Mouse (Mus musculus): ENCODE results near the gene Hist1h2bf.
"Not testable (repeated sequence)": the region's sequence is repeated elsewhere in the genome, so short reads cannot be mapped to it uniquely, and the experiment has no call there.

Gene Hist1h2bf

DNA sequence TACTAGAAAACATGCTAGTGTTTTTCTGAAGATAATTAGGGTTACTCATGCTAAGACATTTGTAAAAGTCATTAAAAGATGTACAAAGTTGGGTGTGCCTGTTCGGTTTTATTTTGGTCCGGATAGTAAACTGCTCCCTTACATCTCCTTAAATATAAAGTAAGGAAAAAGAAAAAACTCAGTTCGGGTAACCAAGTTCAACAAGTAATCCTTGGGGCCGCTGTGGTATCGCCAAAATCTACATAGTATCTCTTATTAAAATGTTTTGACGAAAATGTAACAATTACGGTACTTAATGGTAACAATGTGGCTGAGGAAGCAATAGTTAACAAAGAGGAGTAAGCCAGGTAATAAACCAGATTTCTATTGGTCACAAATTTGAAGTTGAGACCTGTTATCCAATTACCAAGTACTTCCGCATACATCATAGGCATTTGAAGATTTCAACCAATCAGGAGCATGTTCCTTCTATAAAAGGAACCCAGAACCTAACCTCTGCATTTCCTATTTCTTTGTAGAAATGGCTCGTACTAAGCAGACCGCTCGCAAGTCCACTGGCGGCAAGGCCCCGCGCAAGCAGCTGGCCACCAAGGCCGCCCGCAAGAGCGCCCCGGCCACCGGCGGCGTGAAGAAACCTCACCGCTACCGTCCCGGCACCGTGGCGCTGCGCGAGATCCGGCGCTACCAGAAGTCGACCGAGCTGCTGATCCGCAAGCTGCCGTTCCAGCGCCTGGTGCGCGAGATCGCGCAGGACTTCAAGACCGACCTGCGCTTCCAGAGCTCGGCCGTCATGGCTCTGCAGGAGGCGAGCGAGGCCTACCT is 29.8 kb downstream of the Hist1h2bf start, which contains the start of gene Hist1h3f:
TSS of gene Hist1h3f (plus strand) at position 88 of the 822 bp plus-strand sequence.
- DNase-seq (ENCODE audit: low spot score in 2 of 2) = peak in 1 of 2 experiments; percentile 63

DNA sequence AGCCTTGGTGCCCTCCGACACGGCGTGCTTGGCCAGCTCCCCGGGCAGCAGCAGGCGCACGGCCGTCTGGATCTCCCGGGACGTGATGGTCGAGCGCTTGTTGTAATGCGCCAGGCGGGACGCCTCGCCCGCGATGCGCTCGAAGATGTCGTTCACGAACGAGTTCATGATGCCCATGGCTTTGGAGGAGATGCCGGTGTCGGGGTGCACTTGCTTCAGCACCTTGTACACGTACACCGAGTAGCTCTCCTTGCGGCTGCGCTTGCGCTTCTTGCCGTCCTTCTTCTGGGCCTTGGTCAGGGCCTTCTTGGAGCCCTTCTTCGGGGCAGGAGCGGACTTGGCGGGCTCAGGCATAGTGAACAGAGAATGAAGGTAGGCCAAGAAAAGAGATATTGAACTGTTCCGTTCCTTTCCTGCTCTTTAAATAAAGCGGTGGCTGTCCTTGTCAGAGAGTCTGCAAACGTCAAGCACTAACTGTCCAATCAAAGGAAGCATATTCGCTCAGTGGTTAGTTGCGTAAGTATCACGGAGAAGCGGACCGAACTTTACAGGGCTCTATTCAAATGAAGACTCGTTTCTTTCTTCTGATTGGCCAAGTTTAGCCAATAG is 30.9 kb downstream of the Hist1h2bf start, which contains the start of gene Hist1h2bh:
TSS of gene Hist1h2bh (minus strand) at position 394 of the 609 bp plus-strand sequence.
- DNase-seq (ENCODE audit: low spot score in 2 of 2) = peak in 1 of 2 experiments; percentile 47

DNA sequence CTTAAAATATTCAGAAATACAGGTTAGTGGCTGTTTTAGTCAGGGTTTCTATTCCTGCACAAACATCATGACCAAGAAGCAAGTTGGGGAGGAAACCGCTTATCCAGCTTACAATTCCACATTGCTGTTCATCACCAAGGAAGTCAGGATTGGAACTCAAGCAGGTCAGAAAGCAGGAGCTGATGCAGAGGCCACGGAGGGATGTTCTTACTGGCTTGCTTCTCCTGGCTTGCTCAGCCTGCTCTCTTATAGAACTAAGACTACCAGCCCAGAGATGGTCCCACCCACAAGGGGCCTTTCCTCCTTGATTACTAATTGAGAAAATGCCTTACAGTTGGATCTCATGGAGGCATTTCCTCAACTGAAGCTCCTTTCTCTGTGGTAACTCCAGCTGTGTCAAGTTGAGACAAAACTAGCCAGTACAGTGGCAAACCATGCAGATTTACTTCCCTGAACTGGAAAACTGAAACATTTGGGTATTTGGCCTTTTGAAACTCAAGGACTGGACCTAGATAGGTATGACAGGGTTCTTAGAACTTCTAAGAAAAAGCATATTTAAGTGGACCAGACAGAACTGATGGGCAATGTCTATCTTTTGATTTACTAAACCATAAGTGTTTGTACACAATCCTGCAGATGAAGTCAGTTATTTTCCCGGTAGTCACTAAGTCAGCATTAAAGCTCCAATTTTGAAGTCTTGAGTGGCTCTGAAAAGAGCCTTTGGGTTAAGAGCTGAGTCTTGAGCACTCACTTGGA is 31.6 kb downstream of the Hist1h2bf start:
- DNase-seq (ENCODE audit: low spot score in 2 of 2) = not testable (repeated sequence)

DNA sequence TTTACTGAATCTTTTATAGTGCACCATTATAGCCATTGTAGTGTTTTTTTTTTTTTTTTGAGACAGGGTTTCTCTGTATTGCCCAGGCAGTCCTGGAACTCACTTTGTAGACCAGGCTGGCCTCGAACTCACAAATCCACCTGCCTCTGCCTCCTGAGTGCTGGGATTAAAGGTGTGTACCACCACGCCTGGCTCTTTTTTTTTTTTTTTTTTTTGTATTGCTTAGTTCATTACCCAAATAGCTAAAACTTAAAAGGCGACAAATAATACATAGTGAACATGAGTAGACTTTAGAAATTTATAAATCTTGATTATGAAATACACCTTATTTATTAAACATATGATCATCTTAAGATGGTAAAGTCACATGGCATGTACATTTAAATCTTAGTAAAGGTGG is 32.5 kb downstream of the Hist1h2bf start:
- no peak for DNase-seq (ENCODE audit: low spot score in 2 of 2)

DNA sequence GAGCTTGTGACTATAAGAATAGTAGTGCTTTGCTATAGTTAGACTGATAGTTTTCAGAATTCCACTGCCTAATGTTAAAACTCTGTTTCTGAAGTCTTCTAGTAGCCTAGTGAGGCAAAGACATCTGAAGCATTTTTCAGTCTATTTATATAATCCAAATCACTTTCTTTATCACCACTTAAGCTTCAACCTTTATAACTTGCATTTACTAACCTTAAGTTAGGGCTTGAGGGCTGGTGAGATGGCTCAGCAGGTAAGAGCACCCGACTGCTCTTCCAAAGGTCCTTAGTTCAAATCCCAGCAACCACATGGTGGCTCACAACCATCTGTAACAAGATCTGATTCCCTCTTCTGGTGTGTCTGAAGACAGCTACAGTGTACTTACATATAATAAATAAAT is 34.2 kb downstream of the Hist1h2bf start:
- DNase-seq (ENCODE audit: low spot score in 2 of 2) = not testable (repeated sequence)

DNA sequence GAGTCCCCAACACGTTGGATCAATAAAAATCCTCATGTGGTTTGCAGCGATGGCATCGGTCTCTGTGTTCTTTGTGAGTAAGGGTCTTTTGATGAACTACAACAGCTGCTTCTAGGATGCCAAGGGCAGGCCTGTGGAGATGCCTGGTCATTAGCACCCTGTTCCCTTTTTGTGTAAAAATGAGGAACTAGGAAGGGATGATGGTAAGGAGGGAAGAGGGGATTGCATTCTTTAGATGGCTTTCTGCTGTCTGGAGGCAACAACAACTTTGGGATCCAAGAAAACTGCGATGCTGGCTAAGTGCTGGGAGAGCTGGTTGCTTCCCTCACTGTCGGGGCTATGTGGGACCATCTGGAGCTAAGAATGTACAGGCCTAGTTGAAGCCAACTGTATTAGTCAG is 35.7 kb downstream of the Hist1h2bf start:
- no peak for DNase-seq (ENCODE audit: low spot score in 2 of 2)

DNA sequence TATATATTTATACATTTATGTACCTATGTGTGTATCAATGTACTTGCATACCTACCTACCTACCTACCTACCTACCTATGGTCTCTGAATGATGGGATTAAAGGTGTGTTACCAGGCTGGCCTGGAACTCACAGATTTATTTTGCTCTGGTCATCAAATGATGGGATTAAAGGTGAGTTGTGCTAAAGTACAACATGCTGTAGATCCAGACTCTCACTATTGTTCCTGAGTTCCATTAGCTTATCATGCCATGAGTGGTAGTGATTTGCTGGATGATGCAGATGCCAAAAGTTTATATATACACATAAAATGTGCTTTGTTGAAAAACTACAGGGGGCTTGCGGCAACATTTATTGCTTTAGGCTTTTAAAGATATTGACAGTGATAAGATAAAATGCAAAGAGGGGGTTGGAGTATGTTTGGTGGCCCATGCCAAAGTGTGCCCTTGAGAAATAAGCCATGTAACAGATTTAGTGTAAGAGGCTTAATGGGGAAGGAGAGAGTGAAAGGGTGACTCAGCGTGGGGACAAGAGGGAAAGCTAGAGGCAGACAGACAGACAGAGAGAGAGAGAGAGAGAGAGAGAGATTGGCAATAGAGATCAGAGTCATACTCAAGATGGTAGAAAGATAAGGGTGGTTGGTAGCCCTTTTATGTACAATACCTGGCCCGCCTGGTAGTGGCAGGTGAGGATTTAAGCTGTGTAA is 36.8 kb downstream of the Hist1h2bf start:
- no peak for DNase-seq (ENCODE audit: low spot score in 2 of 2)

DNA sequence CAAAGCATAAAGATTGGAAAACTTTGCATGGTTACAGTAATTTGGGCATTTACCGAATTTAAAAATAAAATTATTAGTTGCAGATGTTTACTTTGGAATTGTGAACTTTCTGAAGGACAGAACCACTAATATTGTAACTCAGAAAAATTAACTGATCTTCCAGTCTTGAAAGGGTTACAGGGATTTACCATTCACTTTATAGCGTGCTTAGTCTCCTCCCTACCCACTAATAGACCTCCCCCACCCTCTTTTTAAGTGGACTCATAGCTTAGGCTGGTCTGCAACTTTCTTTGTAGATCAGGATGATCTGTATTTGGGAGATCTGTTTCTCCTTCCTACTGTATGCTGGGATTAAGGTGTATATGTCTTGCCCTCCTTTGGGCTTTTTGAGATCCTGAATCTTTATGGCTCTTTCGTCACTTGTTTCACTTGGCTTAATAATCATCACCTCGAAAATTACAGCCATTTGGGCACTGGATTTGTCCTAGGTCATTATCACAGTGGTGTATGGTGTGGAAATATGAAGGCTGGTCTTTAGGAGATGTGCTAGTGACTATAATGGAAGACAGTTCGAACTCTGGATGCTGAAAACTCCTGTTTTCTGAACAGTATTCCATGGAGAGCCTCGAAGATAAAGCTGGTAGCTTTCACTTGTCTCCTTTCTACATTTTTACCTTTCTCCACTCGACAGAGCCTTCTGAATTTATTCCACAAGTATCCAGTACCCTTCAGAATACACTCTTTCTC is 37.7 kb downstream of the Hist1h2bf start:
- DNase-seq (ENCODE audit: low spot score in 2 of 2) = no peak

DNA sequence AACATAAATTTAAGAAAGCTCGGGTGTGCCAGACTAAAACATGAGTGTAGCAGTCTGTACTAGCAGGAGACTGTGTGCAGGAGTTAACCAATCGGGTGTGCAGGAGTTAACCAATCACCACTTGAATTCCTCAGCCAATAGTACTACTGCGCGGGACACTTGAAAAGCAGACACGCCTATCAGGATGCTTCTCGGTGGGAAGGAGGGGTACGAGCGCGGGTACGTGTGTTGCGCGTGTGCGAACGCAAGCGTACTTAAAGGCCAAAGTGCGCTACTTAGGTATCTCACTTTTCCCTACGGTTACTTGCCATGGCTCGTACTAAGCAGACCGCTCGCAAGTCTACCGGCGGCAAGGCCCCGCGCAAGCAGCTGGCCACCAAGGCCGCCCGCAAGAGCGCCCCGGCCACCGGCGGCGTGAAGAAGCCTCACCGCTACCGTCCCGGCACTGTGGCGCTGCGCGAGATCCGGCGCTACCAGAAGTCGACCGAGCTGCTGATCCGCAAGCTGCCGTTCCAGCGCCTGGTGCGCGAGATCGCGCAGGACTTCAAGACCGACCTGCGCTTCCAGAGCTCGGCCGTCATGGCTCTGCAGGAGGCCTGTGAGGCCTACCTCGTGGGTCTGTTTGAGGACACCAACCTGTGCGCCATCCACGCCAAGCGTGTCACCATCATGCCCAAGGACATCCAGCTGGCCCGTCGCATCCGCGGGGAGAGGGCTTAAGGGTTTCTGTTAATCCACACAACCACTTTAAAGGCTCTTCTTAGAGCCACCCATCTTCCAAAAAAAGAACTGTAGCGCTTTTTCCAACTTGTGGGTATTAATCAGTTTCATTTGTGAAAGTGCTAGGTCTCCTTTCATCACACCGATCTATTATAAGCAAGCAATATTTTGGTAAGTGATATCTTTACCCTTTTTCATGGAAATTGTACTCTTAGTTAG is 38.6 kb downstream of the Hist1h2bf start, which contains the start of gene Hist1h3g:
TSS of gene Hist1h3g (plus strand) at position 286 of the 939 bp plus-strand sequence.
- peak; percentile 75 to 78 for DNase-seq (ENCODE audit: low spot score in 2 of 2)

DNA sequence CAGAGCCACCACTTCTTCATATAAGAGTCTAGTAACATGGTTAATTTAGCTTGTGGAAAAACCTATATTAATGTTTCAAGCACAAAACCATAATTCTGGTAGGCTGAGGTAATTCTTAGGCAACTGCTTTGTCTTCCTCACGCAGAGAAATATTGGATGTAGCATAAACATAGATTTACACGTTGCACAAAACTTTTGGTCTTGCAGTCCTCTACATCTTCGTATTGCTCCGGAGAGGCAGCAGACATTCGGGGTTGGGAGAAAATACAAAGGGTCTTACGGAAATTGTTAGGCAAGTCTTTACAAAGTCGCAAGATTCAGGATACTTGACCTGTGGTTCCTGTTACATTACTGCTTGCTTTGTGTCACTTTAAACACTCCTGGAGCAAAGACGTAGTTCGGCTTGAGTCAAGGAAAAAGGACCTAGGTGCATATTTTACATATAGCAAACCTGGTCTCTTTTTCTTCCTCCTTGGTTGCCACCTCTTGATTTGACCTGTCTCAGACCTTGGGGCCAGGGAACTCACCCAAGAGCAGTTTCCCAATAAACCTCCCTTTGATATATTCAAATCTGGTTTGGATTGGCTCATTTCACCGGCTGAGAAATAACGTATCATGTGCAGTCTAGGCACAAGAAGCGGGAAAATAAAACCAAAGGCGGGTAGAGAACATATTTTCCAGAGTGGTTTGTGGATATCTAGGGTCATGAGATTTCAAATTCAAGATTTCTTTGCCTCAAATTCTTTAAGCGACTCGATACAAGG is 39.4 kb downstream of the Hist1h2bf start:
- no peak for DNase-seq (ENCODE audit: low spot score in 2 of 2)

DNA sequence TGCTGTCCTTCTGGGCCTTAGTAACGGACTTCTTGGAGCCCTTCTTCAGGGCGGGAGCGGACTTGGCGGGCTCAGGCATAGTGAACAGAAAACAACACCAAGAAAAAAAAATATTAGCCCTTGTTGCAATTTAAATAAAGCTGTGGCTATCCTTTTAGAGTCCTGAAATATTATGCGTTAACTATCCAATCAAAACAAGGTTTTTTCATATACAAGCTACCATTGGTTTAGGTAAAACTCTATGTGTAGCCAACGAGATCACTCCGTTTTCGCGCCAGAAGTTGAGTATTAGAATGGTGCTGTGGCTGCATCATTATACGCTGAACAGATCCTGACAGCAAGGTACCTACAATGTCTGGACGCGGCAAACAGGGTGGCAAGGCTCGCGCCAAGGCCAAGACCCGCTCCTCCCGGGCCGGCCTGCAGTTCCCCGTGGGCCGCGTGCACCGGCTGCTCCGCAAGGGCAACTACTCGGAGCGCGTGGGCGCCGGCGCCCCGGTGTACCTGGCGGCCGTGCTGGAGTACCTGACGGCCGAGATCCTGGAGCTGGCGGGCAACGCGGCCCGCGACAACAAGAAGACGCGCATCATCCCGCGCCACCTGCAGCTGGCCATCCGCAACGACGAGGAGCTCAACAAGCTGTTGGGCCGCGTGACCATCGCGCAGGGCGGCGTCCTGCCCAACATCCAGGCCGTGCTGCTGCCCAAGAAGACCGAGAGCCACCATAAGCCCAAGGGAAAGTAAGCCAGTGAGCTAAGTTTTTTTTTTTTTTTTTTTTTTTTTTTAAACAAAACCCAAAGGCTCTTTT is 40.2 kb downstream of the Hist1h2bf start, which contains the start of gene Hist1h2af:
TSS of gene Hist1h2af (plus strand) at position 347 of the 808 bp plus-strand sequence.
- DNase-seq (ENCODE audit: low spot score in 2 of 2) = peak in 1 of 2 experiments; percentile 52

DNA sequence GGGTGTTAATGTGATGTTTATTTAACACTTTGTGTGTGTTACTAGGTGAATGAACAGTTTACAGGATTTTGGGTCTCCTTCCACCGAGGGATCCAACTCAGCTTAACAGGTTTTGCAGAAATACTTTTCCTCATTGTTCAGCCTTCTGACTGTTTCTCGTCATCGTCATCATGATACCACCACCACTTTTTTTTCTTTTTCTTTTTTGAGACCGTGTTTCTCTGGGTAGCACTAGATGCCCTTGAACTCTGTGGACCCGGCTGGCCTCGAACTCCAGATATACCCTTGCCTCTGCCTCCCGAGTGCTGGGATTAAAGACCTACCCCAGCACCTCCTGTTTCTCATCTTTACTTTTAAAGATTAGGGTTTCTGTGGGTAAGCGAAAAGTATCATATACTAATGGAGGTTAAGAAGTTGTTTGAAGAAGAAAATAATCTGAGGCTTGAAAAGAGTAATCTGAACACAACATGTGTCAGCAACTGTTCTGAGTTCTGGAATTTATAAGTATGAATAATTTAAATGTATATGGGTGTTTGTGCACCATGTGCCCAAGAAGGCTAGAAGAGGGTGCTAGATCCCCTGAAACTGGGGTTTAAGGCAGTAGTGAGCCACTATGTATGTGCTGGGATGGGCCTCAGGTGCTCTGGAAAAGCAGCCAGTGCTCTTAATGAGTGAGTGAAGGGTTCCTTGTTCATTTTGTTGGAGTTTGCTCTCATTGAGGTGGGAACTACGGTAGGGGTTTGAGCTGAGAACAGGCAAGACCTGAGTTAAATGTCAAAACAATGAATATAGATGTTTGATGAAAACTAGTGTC is 41.5 kb downstream of the Hist1h2bf start:
- no peak for DNase-seq (ENCODE audit: low spot score in 2 of 2)

DNA sequence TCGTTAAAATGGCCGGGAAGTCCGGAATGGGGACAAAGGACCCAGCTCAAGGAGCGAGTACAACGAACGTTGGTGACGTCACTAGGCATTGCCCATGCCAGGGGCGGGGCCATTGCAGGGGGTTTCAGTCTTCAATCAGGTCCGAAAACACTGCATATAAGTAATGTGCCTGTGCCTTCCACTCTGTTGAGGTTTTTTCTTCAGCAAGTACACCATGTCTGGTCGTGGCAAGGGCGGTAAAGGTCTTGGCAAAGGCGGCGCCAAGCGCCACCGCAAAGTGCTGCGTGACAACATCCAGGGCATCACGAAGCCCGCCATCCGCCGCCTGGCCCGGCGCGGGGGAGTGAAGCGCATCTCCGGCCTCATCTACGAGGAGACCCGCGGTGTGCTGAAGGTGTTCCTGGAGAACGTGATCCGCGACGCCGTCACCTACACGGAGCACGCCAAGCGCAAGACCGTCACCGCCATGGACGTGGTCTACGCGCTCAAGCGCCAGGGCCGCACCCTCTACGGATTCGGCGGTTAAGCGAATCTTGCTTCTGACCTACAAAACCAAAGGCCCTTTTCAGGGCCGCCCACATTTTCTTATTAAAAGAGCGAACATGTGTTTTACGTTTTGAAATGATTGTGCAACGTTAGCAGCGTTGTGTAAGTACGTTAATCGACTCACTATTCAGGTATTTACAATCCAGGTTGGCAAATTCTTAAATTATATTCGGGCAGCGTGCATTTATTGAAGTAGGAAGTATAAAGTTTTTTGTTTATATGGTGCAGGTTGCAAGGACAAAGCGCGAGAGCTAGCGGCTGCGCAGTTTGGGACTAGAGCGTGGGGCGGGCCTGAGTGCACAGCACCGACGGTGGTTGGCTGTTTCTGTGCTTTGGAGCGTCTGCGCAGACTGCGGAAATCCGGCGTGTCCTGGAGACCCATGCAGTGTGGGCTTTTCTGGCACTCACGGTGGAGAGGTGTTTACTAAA is 42.8 kb downstream of the Hist1h2bf start, which contains the start of gene Hist1h4h:
TSS of gene Hist1h4h (plus strand) at position 150 of the 975 bp plus-strand sequence.
- peak; percentile 95 for DNase-seq (ENCODE audit: low spot score in 2 of 2)

DNA sequence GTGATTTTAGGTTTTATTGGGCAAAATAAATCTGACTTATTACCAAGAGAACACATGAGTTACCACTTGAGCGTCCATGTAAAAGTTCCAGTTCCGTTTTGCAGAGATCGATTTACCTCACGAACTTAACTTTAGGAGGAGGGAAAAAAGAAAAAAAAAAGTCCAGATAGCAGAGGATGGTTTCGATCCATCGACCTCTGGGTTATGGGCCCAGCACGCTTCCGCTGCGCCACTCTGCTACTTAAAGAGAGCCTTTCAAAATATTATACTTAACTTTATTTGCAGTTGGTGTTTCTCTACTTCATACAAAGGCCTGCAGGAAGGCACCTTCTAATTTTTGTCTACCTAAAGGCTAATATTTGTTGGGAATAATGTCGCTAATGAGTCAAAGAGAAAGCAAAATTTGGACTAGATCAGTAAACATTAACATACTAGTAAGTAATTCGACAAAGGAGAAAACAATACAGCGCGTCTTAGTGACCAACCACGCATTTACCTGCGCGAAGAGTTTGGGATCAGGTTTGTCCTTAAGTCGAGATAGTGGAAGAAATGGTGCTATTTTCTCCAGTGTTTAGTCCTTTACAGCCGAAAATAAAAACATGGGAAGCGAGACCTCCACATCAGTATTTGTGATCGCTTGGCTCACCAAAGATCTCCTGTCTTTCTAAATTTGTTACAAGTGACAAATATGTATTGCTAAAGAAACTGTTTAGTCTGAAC is 43.7 kb downstream of the Hist1h2bf start:
- DNase-seq (ENCODE audit: low spot score in 2 of 2) = peak in 1 of 2 experiments; percentile 41
